Comparison of ENCODE assay signal across 8 mouse cellular contexts in genomic region chr4:31938416-31939106, GRCm38 (mm10). TPM values are rescaled to one million over a fixed set of nuclear protein-coding genes. Genes with fewer than 3 reads are reported as not detected.
DNase-seq lines count a peak whose midpoint lies in the region; ATAC-seq lines count a peak whose summit lies in the region.

No protein-coding gene starts in this region.

- ATAC-seq in heart, embryonic 11.5 days (replicated peaks; ENCODE audit: insufficient number of reproducible peaks, low FRiP score, low TSS enrichment) = no peak
- ATAC-seq in neural tube, embryonic 11.5 days (ENCODE audit: insufficient read depth, low FRiP score, low TSS enrichment) = no peak
- peak; percentile 55 for ATAC-seq in forebrain, embryonic 15.5 days (replicated peaks)
- ATAC-seq in limb, embryonic 15.5 days (ENCODE audit: insufficient number of reproducible peaks, low FRiP score, low TSS enrichment, low read depth) = no peak
- no peak for ATAC-seq in erythroblast, adult 5-6 weeks (replicated peaks; ENCODE audit: low FRiP score, poor library complexity, severe bottlenecking)

- no peaks in the 10 kb centered on the region for H3K27me3 ChIP-seq in heart, embryonic 11.5 days (ENCODE audit: control insufficient read depth, insufficient read depth, low read length)
- H3K27me3 ChIP-seq in neural tube, embryonic 11.5 days (ENCODE audit: control insufficient read depth, insufficient read depth, low read length) = no peaks in the 10 kb centered on the region
- no peaks in the 10 kb centered on the region for H3K27me3 ChIP-seq in forebrain, embryonic 15.5 days
- H3K27me3 ChIP-seq in limb, embryonic 15.5 days = no peaks in the 10 kb centered on the region; the same call in 1 of the 2 replicates

- DNase-seq in heart, adult 18-20 months = peak; percentile 18 to 52
- peak; percentile 55 for DNase-seq in neural tube, embryonic 11.5 days (ENCODE audit: low spot score)
- DNase-seq in neural tube, embryonic 10.5 days (ENCODE audit: extremely low spot score, low spot score) = no peak
- DNase-seq in spleen, adult 12 weeks (ENCODE audit: low spot score) = no peak

- H3K4me3 ChIP-seq in heart, embryonic 11.5 days (ENCODE audit: low read depth, low read length) = no peak overlapping the region
- H3K4me3 ChIP-seq in neural tube, embryonic 11.5 days (ENCODE audit: low read depth, low read length) = no peak overlapping the region
- H3K4me3 ChIP-seq in forebrain, embryonic 15.5 days = no peak overlapping the region
- peak overlapping the region; percentile 14 for H3K4me3 ChIP-seq in limb, embryonic 15.5 days

- WGBS in heart, embryonic 11.5 days (ENCODE audit: insufficient replicate concordance) = 36% methylated on average over 9 of the region's 9 CpGs
- 36% methylated on average over 9 of the region's 9 CpGs for WGBS in neural tube, embryonic 11.5 days
- 25% methylated on average over 9 of the region's 9 CpGs for WGBS in forebrain, embryonic 15.5 days
- 8% methylated on average over 9 of the region's 9 CpGs for WGBS in limb, embryonic 15.5 days

- H3K27ac ChIP-seq in heart, embryonic 11.5 days (ENCODE audit: low read depth, low read length) = no peak overlapping the region
- H3K27ac ChIP-seq in neural tube, embryonic 11.5 days (ENCODE audit: low read depth, low read length) = no peak overlapping the region
- H3K27ac ChIP-seq in forebrain, embryonic 15.5 days (replicated peaks) = no peak overlapping the region
- no peak overlapping the region for H3K27ac ChIP-seq in limb, embryonic 15.5 days

- no peak overlapping the region for H3K4me2 ChIP-seq in heart, embryonic 11.5 days
- no peak overlapping the region for H3K4me2 ChIP-seq in neural tube, embryonic 11.5 days (ENCODE audit: low read depth)
- H3K4me2 ChIP-seq in forebrain, embryonic 15.5 days (replicated peaks) = no peak overlapping the region
- peak overlapping the region; percentile 30 for H3K4me2 ChIP-seq in limb, embryonic 15.5 days

- H3K9me3 ChIP-seq in heart, embryonic 11.5 days (replicated peaks; ENCODE audit: control insufficient read depth, low read length) = no peaks in the 10 kb centered on the region
- no peaks in the 10 kb centered on the region for H3K9me3 ChIP-seq in neural tube, embryonic 11.5 days (ENCODE audit: control insufficient read depth, low read length)
- H3K9me3 ChIP-seq in forebrain, embryonic 15.5 days = no peaks in the 10 kb centered on the region
- no peaks in the 10 kb centered on the region for H3K9me3 ChIP-seq in limb, embryonic 15.5 days

- no peak overlapping the region for H3K9ac ChIP-seq in heart, embryonic 11.5 days (ENCODE audit: low read depth, low read length)
- H3K9ac ChIP-seq in neural tube, embryonic 11.5 days (ENCODE audit: low read length) = no peak overlapping the region
- no peak overlapping the region for H3K9ac ChIP-seq in forebrain, embryonic 15.5 days (replicated peaks)
- no peak overlapping the region for H3K9ac ChIP-seq in limb, embryonic 15.5 days

- no peaks in the 10 kb centered on the region for H3K4me1 ChIP-seq in heart, embryonic 11.5 days (ENCODE audit: control insufficient read depth, insufficient read depth, low read length)
- H3K4me1 ChIP-seq in neural tube, embryonic 11.5 days (ENCODE audit: control insufficient read depth, insufficient read depth, low read length) = peaks cover 9% of the 10 kb centered on the region
- peaks cover 22% of the 10 kb centered on the region for H3K4me1 ChIP-seq in forebrain, embryonic 15.5 days
- peaks cover 12% of the 10 kb centered on the region for H3K4me1 ChIP-seq in limb, embryonic 15.5 days

- no peaks in the 10 kb centered on the region for H3K36me3 ChIP-seq in heart, embryonic 11.5 days (ENCODE audit: control insufficient read depth, insufficient read depth, low read length)
- H3K36me3 ChIP-seq in neural tube, embryonic 11.5 days (ENCODE audit: control insufficient read depth, insufficient read depth, low read length) = no peaks in the 10 kb centered on the region
- no peaks in the 10 kb centered on the region for H3K36me3 ChIP-seq in forebrain, embryonic 15.5 days
- no peaks in the 10 kb centered on the region for H3K36me3 ChIP-seq in limb, embryonic 15.5 days

RNA-seq across cellular contexts. Expression of gene Map3k7, which starts 25.3 kb away (rescaled TPM):
- 10 to 100 TPM; 52.7 to 58.9 TPM for total RNA-seq in heart, adult 18-20 months (2021)
- 37.9 and 50.2 TPM in 2 replicates for polyA plus RNA-seq in heart, embryonic 11.5 days (2014; fragmentation: Nextera tagmentation; extraction: Ambion mirVana)
- polyA plus RNA-seq in neural tube, embryonic 11.5 days (2014; fragmentation: Nextera tagmentation; extraction: Ambion mirVana) = 51.4 and 59.9 TPM in 2 replicates
- polyA plus RNA-seq in forebrain, embryonic 15.5 days (2015; fragmentation: Nextera tagmentation; extraction: Ambion mirVana) = 31.4 and 32.5 TPM in 2 replicates
- polyA plus RNA-seq in limb, embryonic 15.5 days (2015; fragmentation: Nextera tagmentation; extraction: Ambion mirVana) = 27.1 and 30.5 TPM in 2 replicates
- 11.9 and 17.9 TPM in 2 replicates for total RNA-seq in erythroblast, adult 5-6 weeks (2015; ENCODE audit: low replicate concordance)
- 15.5 and 17.3 TPM in 2 replicates for total RNA-seq in erythroblast, adult 5-6 weeks (2017; ENCODE audit: low replicate concordance)

Comparison
In these comparisons a context has a peak if more than half of its experiments do, and no peak if none do; other contexts are left out.
1. DNase-seq: peak in heart, adult 18-20 months (2 of 2) and neural tube, embryonic 11.5 days (single experiment); none in neural tube, embryonic 10.5 days (single experiment) and spleen, adult 12 weeks (single experiment).